ENCODE assay signal across 32 mouse cellular contexts in genomic region chr7:31119556-31119955, GRCm38 (mm10). TPM values are rescaled to one million over a fixed set of nuclear protein-coding genes. Genes with fewer than 3 reads are reported as not detected.
"Had no signal": no experiment of that assay in that cellular context is flagged by ENCODE, and none has a peak within 500 bp of the region (broad histone marks: within the 10 kb centered on the region; RNA-seq: fewer than 3 reads in every experiment).

No protein-coding gene starts in this region.

- DNase-seq: heart, postnatal 10 days; heart, postnatal 14 days; heart, postnatal 36 days; heart, postnatal 4 days; kidney, adult 11 months; kidney, adult 18-20 months; kidney, adult 2 months; kidney, adult 8-10 months; kidney, adult 9 months; kidney, postnatal 10 days; kidney, postnatal 14 days; kidney, postnatal 25 days; kidney, postnatal 36 days; kidney, postnatal 4 days; layer of hippocampus, adult 9-11 months; layer of hippocampus, postnatal 36 days had no signal

- H3K27ac ChIP-seq: heart, embryonic 13.5 days; heart, embryonic 15.5 days; hindbrain, embryonic 10.5 days; hindbrain, embryonic 12.5 days; hindbrain, embryonic 13.5 days; hindbrain, embryonic 14.5 days; hindbrain, embryonic 15.5 days; hindbrain, postnatal 0 days; intestine, embryonic 15.5 days; kidney, embryonic 15.5 days; kidney, postnatal 0 days; left cerebral cortex, adult 2 months had no signal

- H3K4me3 ChIP-seq: heart, embryonic 12.5 days; heart, embryonic 13.5 days; heart, embryonic 15.5 days; hindbrain, embryonic 10.5 days; hindbrain, embryonic 12.5 days; hindbrain, embryonic 13.5 days; hindbrain, embryonic 15.5 days; intestine, embryonic 15.5 days; kidney, embryonic 15.5 days; left cerebral cortex, adult 2 months had no signal

- H3K27me3 ChIP-seq: heart, embryonic 15.5 days had no signal

RNA-seq across cellular contexts. Expression of gene Hpn, which starts 4.5 kb away (rescaled TPM):
- total RNA-seq: hindbrain, postnatal 0 days had no signal

RNA-seq across cellular contexts. Expression of gene Fxyd3, which starts 43.1 kb away (rescaled TPM):
- total RNA-seq: hematopoietic stem cell, adult 5-6 weeks; hindbrain, postnatal 0 days; layer of hippocampus, postnatal 25 days; layer of hippocampus, postnatal 36 days; left cerebral cortex, adult 2 months; left cerebral cortex, postnatal 10 days had no signal
